Mouse (Mus musculus) kidney, postnatal 0 days (tissue): ENCODE data around the gene Zfp429. TPM values are rescaled to one million over a fixed set of nuclear protein-coding genes. Genes with fewer than 3 reads are reported as not detected.
"Not testable (repeated sequence)": the region's sequence is repeated elsewhere in the genome, so short reads cannot be mapped to it uniquely, and the experiment has no call there.

Experiments used
- ATAC-seq: fragments of 200-750 bp; cut with Nextera tagmentation; replicated peaks from 2 replicates; pipeline ENCODE4 v1.8.0; 2017; ENCODE audit warnings: low read depth, moderate number of reproducible peaks, moderate TSS enrichment, moderate library complexity; ENCODE audit not compliant: low FRiP score
- DNase-seq: peaks from one replicate; pipeline ENCODE4 v3.0.0-alpha.2; 2016; ENCODE audit warnings: low spot score
- H3K27ac ChIP-seq: fragments of 300-500 bp; sonication (generic); 2 replicates; pipeline ENCODE4 v1.5.1; 2014; ENCODE audit warnings: mild to moderate bottlenecking
- H3K27me3 ChIP-seq: fragments of 300-500 bp; sonication (generic); 2 replicates; pipeline ENCODE4 v1.6.1; 2014; ENCODE audit warnings: low read length, mixed read lengths; ENCODE audit not compliant: insufficient read depth
- H3K36me3 ChIP-seq: fragments of 300-500 bp; sonication (generic); 2 replicates; pipeline ENCODE4 v1.6.1; 2014; ENCODE audit warnings: low read length, mixed read lengths; ENCODE audit not compliant: insufficient read depth
- H3K4me1 ChIP-seq: fragments of 300-500 bp; sonication (generic); replicated peaks from 2 replicates; pipeline ENCODE4 v1.6.1; 2014; ENCODE audit warnings: antibody characterized with exemption, low read length, mixed read lengths; ENCODE audit not compliant: insufficient read depth
- H3K4me2 ChIP-seq: fragments of 300-500 bp; sonication (generic); 2 replicates; pipeline ENCODE4 v1.6.1; 2014; ENCODE audit warnings: mild to moderate bottlenecking, low read length, moderate library complexity, mixed read lengths
- H3K4me3 ChIP-seq: fragments of 300-500 bp; sonication (generic); replicated peaks from 2 replicates; pipeline ENCODE4 v1.5.1; 2014; ENCODE audit warnings: low read depth, low read length
- H3K9ac ChIP-seq: fragments of 300-500 bp; sonication (generic); 2 replicates; pipeline ENCODE4 v1.6.1; 2014; ENCODE audit warnings: low read depth, low read length
- H3K9me3 ChIP-seq: fragments of 300-500 bp; sonication (generic); replicated peaks from 2 replicates; pipeline ENCODE4 v1.6.1; 2016; ENCODE audit warnings: low read length, inconsistent platforms, mixed read lengths
- CTCF ChIP-seq: IDR thresholded peaks from 2 replicates; pipeline ENCODE4 v1.5.1; 2016; ENCODE audit warnings: antibody characterized with exemption, low read depth, mild to moderate bottlenecking, moderate library complexity
- WGBS: fragments of 180-500 bp; shearing (Covaris S2); extraction: QIAGEN DNeasy Blood & Tissue Kit; methylation state at CpG from one replicate; pipeline ENCODE4 v1.1.7; 2014; 5-methylcytosine and 5-hydroxymethylcytosine counted together
- polyA plus RNA-seq: library from polyadenylated mRNA; unstranded; fragments of >200 nt; fragmentation: Nextera tagmentation; extraction: Ambion mirVana; gene quantifications from 2 replicates; pipeline ENCODE4 v1.2.1, GENCODE M21; 2015

Gene Zfp429
- polyA plus RNA-seq, result 5.4 and 7.8 TPM in 2 replicates

DNA sequence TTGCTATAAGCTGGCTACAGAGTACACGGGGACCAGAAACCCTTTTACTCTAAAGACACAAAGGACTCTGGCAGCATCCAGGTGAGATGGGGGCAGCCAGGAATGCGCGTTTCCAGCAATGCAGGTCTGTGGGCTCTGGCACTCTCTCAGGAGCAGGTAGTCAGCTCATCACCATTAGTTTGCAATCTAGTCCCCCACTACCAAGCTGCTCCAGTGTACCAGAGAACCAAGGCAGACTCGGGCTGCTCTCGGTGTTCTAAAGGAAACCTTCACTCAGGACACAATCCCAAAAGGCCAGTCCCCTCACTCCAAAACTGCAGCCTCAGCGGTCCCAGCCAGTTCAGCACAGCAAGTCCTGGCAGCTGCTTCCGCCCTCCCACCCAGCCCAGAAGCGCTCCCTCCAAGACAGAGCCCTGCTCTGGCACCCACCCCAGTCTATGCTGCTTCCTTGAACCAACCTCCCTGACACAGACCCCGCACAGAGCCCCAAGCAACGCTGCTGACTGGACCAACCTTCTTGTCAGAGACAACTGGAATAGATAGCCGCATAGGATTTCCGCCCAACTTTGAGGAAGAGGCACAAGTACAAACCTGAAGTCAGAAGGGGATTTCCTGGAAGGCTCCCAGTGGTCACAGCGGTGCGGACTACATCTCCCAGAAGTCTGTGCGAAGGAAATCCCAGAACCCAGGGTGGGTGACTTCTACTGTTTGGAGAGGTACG lies at the start of gene Zfp429:
Gene Zfp429 (minus strand): TSS at position 637 of the 721 bp plus-strand sequence.
- H3K27ac ChIP-seq, result peak within 1 kb of the TSS; percentile 36; the same call in 1 of the 2 replicates
- DNase-seq (peak; percentile 83), ATAC-seq (peak; percentile 93)
- H3K4me1 ChIP-seq, H3K36me3 ChIP-seq, H3K27me3 ChIP-seq, H3K9me3 ChIP-seq: not testable (repeated sequence)
- H3K9ac ChIP-seq, result peak within 1 kb of the TSS; percentile 57
- H3K4me2 ChIP-seq, result peak within 1 kb of the TSS; percentile 63
- peak within 1 kb of the TSS; percentile 54 for H3K4me3 ChIP-seq
- 3% methylated on average over 14 of the region's 16 CpGs for WGBS

DNA sequence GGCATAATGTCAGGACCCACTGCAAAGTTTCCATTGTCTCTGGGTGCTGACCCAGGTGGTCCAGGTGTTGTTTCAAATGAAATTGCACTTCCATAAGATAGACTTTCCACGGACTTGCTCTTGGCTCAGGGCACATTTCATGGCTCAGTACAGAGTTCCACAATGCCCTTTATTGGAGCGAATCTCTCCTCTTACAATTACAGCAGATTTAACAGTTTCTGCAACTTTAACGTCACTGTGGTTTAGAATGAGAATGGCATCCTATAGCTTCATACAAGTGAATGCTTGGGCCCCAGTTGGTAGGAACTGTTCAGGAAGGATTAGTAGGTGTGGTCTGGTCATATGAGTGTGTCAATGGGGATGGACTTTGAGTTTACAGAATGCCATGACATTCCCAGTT lies 37.5 kb upstream of the Zfp429 start:
- not testable (repeated sequence) for H3K4me3 ChIP-seq, ATAC-seq
- WGBS, result 83% methylated on average over 1 of the region's 3 CpGs

DNA sequence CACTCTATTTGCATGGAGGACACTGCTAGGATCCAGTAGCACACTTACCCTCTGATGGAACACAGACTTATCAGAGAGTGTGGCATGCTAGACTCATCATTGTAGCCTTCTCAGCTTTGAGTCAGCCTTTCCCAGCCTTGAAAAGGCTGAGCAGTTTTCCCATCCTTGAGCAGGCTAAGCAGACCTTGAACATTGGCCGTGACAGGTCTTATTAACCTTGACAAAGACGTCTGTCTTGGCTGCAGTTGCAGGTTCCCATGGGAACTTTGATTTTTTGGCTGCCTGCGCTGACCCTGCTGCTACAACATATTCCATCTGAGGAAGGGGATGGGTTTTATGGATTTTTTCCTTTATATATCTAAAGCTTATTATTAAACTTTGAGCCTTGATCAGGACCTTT lies 28.5 kb upstream of the Zfp429 start:
- ATAC-seq (no peak), DNase-seq (no peak)
- Histone ChIP-seq H3K27me3 (no peaks in the 10 kb centered on the region; the same call in 1 of the 2 replicates), H3K4me1 (no peaks in the 10 kb centered on the region), H3K9me3 (no peaks in the 10 kb centered on the region), H3K36me3 (no peaks in the 10 kb centered on the region), H3K4me2 (no peak overlapping the region), H3K9ac (no peak overlapping the region), H3K4me3 (no peak overlapping the region), H3K27ac (no peak overlapping the region)
- TF ChIP-seq CTCF, result no peak
- WGBS, result 68% methylated on average over 3 of the region's 3 CpGs

More for the DNA sequence above, 37.5 kb upstream of the Zfp429 start:
- not testable (repeated sequence) for H3K9ac ChIP-seq, DNase-seq, H3K4me2 ChIP-seq, H3K27me3 ChIP-seq, H3K4me1 ChIP-seq, H3K36me3 ChIP-seq, H3K27ac ChIP-seq, H3K9me3 ChIP-seq

- DNase-seq, H3K27me3 ChIP-seq, H3K27ac ChIP-seq, H3K4me3 ChIP-seq, ATAC-seq, H3K9me3 ChIP-seq, H3K9ac ChIP-seq, H3K4me1 ChIP-seq, H3K4me2 ChIP-seq, H3K36me3 ChIP-seq: not testable (repeated sequence)
These were observed 26.1 kb upstream of the Zfp429 start for GRCm38 (mm10) chr13:67425699-67426098.

DNA sequence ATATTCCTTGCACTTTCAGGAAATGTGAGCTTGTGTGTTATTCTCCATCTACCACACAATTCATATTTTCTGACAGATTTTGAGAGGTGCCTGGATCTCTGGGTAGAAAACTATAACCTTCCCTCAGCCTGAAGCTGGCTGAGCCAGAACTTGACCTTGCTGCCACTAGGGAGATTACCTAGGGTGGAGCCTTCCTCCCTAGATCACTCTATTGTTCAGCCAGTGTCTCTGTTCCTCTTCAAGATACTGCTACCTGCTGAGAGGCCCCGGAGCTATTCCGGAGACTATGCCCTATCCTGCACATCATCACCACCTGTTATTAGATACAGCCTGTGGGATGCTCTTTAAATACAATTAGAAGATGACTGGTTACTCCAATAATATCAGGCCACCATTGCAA lies 22.9 kb upstream of the Zfp429 start:
- H3K4me1 ChIP-seq, H3K4me2 ChIP-seq: not testable (repeated sequence)

DNA sequence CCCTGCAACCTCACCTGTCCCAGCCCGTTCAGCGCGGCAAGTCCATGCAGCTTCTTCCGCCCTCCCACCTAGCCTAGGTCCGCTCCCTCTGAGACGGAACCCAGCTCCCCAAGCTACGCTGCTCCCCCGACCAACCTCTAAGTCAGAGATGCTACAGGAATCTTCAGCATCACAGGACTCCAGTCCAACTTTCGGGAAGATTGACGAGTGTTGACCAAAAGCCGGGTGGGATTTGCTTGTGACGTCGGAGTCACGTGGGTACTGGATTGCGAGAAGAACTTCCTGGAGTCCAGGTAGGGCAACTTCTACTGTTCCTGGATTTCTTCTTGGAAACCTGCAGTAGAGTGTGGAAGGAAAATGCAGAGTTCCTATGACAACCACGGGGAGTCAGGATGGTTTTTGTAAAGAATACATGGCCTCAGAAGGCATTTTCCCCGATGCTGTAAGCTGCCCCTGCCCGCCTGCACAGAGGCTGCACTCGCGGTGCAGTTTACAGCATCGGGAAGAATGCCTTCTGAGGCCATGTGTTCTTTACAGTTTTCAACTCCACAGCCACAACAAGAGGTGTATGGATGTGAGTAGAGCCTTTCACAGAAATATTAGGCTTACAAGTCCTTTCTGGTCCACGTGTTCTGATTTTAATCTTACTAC lies 21.7 kb upstream of the Zfp429 start, which contains the start of gene Zfp459:
Gene Zfp459 (minus strand): TSS at position 212 of the 651 bp plus-strand sequence.
- no peak for TF ChIP-seq CTCF
- under 1% methylated on average over 22 of the region's 22 CpGs for WGBS

More for the DNA sequence above, 22.9 kb upstream of the Zfp429 start:
- not testable (repeated sequence) for DNase-seq, H3K27ac ChIP-seq, ATAC-seq, H3K27me3 ChIP-seq, H3K4me3 ChIP-seq, H3K9me3 ChIP-seq, H3K9ac ChIP-seq, H3K36me3 ChIP-seq
- 90% methylated on average over 2 of the region's 2 CpGs for WGBS

More for the DNA sequence above, 21.7 kb upstream of the Zfp429 start, which contains the start of gene Zfp459:
- ATAC-seq (peak; percentile 81), DNase-seq (peak; percentile 58)
- no peaks in the 10 kb centered on the region for H3K4me1 ChIP-seq
- H3K4me2 ChIP-seq, result peak within 1 kb of the TSS; percentile 84
- H3K36me3 ChIP-seq, result no peaks in the 10 kb centered on the region
- no peaks in the 10 kb centered on the region for H3K9me3 ChIP-seq
- H3K9ac ChIP-seq, result peak within 1 kb of the TSS; percentile 51
- peak within 1 kb of the TSS; percentile 61 for H3K4me3 ChIP-seq
- H3K27ac ChIP-seq, result no peak within 1 kb of the TSS
- no peaks in the 10 kb centered on the region; the same call in 1 of the 2 replicates for H3K27me3 ChIP-seq
